Mouse (Mus musculus) frontal cortex, adult (tissue): Measurements from ENCODE around the gene S100a13.

Experiments
- ATAC-seq: cut with Nextera tagmentation; 2 replicates; pipeline ENCODE4 v1.9.2; 2017; ENCODE audit warnings: mild to moderate bottlenecking, moderate library complexity, mixed read lengths; ENCODE audit not compliant: low TSS enrichment

S100a13 gene

DNA sequence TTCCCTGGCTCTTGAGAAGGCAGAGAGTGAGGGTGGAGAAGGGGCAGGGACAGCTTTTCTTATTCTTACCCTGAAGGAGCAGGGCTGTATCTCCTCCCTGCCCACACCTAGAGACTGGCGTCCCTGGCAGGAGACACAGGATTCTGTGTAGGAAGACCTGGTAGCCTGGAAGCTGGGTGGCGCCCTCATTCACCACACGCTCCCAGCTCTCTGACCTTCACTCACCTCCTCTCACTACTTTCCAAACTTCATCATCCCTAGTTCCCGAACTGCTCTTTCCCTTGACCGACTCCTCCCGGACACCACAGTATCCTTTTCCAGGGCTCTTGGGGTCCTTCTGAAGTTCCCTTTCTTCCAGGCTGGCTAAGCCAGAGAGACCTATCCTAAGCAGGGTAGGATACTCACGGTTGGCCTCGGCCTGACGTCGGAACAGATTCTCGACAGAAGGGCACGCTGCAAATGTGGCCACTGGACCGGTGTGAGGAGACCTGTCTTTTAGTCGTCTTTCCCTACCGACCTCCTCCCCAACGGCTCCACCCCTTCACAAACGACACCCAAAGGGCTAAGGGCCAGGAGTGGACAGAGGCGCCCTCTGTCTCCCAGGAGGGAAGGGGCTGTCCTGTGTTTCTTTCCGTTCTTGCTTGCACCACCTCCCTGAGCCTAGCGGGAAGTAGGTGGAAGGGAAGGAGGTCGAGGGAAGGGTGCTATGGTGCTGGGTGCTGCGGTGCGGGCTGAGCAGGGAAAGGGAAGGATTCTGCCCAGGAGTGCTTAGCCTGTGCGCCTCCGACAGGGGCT is at the start of gene S100a13, which contains the start of gene S100a1:
Gene S100a13, plus strand, starts transcription at position 640 of the 795 bp plus-strand sequence.
Gene S100a1, minus strand, starts transcription at position 597 of the 795 bp plus-strand sequence.
- ATAC-seq: peak; percentile 71

DNA sequence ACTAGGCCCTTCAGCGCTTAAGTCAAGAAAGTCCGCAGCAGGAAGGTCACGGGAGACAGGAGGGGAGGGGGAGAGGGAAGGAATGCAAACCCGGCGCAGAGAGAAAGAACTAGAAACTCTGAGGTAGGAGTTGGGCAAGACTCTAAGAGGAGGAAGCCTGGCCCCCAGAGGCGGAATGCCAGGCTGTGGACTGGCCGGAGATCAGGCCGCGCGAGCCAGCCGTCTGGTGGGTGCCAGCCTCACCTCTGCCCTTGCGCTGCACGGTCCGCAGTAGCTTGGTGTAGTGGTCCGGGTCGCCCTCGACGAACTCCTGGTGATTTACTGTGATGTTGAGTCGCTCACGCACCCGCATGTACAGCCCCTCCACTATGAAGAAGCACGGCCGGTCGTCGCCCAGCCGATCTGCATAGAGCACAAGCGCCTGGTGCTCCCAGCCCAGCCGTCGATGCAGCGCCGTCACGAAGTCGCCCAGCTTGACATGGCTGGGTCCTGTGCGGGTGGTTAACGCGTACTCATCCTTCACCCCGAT is 49.6 kb upstream of the S100a13 start:
- ATAC-seq: no peak

DNA sequence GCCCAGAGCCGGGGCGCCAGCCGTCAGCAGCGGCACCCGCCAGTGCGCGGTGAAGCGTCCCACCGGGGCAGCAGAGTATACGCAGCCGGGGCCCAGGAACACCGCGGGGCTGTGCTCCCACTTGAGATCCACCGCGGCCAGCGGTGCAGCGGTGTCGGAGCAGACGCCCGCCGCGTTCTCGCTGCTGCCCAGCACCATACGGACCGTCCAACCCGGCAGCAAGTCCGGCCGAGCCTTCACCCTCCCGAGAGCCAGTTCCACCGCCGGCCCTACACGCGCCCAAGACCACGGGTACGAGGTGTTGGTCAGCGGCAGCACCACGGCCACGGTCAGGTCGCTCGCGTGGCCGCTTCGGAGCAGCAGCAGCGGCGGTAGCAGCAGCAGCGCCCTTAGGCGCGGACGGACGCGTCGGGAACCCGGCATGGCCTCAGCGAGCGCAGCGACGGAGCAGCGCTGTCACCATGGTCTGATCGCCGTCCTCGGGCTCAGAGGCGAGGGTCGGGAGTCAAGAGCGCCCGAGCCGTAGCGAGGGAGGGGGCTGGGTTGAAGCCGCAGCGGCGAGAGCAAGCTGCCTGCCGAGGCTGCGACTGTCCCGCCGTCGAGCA is 49.1 kb upstream of the S100a13 start:
- no peak for ATAC-seq

DNA sequence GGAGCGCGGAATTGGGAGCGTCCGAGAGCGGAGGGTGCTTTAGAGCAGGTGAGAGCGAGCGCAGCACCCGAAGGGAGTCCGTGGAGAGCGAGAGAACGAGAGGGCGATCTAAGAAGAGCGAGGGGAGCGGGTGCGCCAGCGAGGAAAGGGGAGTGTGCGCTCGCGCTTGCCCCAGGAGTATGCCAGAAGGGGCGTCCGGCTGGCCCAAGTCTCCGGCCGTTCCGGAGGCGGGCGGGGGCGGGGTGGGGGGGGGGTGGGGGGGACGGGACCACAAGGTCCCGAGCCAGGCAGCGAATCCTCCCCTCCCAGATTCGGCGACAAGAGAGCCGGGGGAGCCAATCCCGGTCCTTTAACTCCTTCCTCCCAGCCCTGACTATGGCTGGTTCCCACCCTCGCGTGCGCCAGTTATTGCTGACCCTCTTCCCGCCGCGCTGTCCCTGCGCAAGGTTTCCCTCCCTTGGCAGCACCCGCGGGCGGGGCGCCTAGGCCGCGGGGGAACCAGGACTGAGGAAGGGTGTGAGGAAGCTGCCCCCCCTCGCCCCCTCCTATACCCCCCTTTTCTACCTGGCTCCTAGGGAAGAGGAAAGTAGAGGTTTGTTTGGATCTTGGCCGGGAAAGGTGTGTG is 48.4 kb upstream of the S100a13 start, which contains the start of gene Npr1:
Gene Npr1, minus strand, starts transcription at position 181 of the 625 bp plus-strand sequence.
- ATAC-seq: no peak

DNA sequence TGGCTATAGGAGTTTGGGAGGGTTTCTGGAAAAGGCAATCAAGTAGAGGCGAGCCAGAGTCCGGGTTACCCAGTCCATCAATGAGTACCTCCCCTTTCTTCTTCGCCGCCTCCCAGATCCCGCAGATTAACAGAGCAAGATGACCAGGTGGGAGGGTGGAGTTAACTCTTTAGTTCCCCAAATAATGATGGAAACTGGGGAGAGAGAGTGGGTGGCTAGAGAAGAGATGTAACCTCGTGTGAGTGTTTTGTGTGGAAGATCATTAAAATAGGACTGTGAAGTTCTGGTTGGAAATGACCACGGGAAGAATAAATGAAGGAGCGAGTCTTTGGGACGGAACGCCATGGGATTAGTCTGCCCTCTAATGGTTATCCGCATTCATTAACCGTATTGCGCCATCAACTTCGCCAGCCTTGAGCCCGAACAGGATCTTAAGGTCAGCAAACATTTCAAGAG is 47.9 kb upstream of the S100a13 start:
- ATAC-seq: peak; percentile 80

DNA sequence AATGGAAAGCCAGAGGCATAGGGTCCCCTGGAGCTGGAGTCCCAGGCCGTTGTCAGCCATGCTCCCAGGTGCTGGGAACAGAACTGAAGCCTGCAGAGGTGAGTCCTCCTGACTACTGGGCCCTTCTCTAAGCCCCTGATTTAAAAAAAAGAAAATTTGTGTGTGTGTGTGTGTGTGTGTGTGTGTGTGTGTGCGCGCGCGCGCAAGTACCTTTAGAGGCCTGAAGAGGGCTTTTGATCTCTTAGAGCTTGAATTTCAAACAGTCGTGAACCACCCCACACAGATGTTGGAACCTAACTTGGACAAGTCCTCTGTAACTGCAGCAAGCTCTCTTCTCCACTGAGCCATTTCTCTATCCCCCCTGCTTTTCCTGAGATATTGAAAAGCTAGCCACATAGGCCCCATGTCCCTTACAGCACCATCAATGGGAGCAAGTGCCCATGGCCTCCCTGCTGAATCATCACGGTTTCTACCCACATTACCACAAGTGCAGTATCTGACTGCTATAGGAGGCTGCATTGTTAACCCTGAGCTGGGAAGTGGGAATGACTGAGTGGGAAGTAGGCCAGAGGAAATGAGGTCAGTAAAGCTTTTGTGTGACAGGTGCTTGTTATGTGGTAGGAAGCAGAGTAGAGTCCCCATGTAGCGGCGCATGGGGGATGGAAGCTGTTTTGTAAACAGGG is 46.5 kb upstream of the S100a13 start:
- ATAC-seq: no peak

DNA sequence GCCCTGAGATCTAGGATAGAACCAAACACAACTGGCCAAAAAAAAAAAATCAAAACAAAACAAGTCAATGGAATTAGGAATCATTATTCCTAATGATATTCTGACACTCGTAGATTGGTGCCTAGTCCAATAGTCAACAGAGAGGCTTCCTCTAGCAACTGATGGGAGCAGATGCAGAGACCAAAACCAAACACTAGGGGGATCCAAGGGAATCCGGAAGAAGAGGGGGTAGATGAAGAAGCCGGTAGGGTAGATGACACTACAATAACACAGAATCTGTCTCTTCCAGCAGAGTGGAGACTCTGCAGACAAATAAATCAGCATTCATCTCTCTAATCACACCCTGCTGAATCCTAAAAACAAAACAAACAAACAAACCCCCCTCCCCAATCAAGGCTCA is 42.0 kb upstream of the S100a13 start:
- peak; percentile 30; the same call in 1 of the 2 replicates for ATAC-seq

DNA sequence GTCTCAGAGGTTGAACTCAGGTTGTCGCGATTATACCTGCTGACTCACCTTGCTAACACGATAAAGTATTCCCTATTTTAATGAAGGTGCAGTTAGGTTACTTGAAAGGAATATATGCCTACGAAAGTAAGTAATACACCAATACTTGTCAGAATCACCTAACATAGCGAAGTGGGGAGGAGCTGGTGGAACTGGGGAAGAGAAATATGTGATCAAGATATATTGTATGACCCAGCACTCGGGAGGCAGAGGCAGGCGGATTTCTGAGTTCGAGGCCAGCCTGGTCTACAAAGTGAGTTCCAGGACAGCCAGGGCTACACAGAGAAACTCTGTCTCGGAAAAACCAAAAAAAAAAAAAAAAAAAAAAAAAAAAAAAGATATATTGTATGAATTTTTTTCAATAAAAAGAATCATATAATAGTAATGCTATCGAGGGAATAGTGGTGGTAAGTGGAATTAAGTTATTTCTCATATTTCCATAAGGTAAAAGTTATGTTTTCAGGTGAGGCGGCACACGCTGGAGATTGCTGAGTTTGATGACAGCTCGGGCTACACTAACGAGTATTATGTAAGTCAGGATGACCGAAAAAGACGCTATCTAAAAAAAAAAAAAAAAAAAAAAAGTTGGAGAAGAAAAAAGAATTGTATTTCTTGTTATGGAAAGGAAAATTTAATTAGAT is 38.9 kb upstream of the S100a13 start:
- ATAC-seq: 0 out of 2 replicates have a peak, but pooled peaks have one; percentile 1

DNA sequence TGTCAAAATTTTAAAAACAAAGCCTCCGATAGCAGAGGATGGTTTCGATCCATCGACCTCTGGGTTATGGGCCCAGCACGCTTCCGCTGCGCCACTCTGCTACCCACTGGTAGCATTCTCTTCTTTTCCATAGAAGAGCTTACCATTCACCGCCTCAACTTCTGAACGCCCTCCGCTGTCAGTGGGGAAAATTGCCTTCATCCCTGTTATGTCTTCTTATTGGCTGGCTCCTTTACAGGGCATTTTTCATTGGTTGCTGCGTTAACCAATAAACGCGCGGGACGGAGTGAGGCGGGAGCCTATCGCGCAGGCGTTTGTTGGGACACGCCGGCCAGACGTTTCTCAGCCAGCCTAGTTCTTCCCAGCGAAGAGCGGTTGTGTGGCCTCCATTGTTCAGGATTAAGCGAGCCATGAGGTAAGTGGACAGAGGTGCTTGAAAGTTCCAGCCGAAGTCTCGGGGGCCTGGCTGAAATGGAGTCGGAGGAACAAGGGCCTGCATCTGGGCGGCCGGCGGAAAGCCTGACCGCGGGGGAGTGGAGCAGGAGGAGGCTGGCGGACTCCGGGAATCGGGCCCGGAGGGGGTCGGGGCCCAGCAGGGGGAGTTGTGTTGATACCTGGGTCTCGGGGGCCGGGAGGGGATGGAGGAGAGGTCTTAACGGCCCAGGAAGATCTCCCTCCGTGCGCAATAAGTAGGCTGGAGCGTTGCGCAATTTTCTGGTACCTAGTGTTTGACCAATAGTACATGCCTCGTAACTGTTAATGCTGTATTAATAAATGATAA is 38.2 kb upstream of the S100a13 start, which contains the start of gene Ilf2:
Gene Ilf2, plus strand, starts transcription at position 296 of the 781 bp plus-strand sequence.
- ATAC-seq: peak; percentile 99

DNA sequence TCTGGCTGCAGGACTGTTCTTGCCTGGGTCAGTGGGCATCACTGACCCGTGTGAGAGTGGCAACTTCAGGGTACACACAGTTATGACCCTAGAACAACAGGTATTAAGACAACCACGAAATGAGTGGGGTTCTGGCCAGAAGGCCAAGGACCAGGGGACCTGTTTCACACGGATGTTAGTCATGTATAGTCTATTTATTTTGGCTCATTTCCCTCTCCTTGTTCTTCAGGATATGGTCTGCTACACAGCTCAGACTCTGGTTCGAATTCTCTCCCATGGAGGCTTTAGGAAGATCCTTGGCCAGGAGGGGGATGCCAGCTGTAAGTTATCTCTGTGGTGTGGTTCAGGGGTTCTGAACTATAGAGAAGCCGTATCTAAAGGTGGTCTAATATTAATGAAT is 27.2 kb upstream of the S100a13 start:
- ATAC-seq: no peak

DNA sequence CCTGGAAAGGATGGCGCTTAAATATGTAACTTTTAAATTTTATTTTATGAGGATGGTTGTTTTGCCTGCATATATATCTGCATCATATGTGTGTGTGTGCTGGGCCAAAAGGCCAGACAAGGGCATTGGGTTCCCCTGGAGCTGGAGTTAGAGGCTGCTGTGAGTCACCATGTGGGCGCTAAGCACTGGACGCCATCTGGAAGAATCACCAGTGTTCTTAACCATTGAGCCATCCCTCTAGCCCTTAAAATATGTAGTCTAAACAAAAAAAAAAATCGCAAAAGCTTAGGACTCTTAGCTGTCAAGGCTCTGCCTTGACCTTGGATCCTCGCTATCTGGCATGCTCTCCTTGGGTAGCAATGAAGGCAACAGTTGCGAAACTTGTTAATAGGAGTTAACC is 25.7 kb upstream of the S100a13 start:
- ATAC-seq: no peak

DNA sequence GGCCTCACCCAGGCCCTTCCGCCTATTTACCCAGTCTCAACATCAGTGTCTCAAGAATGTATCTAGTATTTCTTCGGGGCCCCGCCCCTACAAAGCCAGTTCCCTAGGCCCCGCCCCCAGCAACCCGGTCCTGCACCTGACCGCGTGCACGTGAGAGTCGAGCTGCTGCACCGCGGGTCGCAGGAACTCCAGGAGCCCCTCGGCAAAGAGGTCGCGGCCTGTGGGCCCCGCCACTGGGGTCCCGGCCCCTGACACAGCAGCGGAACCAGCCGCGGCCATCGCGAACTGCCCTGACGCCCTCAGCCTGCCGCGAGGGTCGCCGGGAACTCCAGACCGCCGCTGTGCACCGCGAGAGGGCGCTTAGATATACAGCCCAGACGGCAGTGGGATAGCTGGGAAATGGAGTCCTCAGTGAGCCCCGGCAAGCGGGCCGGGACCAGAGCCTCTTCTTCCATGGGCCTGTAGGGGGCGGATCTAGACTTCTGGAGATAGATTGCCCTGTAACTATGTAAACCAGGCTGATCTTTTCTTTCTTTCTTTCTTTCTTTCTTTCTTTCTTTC is 23.5 kb upstream of the S100a13 start, which contains the start of gene Snapin:
Gene Snapin, minus strand, starts transcription at position 338 of the 561 bp plus-strand sequence.
- ATAC-seq: peak; percentile 97

DNA sequence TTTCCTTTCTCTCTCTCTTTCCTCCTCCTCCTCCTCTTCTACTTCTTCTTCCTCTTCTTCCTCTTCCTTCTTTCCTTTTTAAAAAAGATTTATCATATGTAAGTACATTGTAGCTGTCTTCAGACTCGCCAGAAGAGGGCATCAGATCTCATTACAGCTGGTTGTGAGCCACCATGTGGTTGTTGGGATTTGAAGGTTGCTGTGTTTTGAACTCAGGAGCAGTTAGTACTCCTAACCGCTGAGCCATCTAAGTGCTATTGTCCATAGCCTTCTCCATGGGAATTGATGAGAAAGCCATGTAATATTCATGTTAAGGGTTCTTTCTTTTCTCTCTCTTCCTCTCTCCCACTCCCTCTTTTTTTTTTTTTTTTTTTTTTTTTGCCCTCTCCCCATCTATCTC is 22.9 kb upstream of the S100a13 start:
- ATAC-seq: no peak

DNA sequence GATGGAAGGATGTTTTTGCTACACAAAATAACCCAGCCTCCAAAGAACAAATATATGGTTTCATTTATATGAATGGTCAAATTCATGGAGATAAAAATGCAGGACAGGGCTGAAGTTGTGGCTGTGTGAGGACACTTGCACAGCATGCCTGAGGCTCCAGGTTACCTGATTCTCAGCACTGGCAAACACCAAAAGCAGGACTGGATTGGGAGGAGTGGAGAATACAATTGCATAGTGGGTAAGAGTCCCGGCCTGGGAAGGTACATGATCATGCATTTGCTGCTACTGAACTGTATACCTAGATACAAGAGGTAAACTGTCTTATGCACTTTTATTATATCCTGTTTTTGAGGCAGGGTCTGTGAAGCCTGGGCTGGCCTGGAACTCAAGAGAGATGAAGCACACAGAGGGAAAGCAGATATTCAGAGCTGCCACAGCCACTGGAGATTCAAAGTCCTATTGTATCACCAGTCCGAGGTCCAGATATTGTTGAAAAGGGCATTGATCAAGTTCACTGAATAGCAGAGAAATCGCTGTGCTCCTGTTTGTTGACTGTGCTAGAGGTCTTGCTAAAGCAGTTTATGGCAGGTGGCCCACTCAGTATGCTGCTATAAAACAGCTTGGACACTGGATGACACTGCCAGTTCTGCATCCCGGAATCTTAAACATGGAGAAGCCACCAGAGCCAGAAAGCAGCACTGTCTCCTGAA is 20.2 kb upstream of the S100a13 start:
- no peak for ATAC-seq

DNA sequence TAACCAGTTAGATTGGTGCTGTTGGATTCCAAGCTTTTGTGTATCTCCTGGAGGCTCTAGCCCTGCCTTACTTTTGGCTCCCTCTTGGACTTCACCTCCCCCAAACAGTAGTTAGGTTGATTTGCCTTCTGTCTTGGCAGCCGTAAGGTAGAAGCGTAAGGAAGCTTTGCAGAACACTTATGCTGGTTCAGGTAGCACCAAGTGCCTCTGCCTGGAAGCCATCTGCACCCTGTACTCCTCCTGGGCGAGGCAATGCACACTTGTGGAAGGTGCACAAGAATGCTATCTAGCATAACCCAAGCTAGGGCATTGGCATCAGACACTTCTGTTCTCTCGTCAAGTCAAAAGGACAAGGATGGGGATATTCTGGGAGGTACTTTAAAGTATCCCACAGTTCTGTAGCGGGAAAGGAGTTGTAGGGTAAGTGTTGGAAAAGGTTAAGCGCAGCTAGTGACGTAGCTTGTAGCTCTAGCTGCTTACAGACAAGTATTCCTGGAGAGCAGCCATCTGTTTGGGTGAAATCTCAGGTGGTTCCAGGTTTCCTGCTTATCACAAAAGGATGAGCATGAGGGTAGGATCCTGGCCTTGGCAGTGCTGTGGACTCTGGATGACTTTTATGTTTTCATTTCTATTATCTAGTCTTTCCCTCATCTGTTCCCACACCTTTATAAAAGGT is 18.2 kb upstream of the S100a13 start:
- ATAC-seq: peak; percentile 20; the same call in 1 of the 2 replicates

DNA sequence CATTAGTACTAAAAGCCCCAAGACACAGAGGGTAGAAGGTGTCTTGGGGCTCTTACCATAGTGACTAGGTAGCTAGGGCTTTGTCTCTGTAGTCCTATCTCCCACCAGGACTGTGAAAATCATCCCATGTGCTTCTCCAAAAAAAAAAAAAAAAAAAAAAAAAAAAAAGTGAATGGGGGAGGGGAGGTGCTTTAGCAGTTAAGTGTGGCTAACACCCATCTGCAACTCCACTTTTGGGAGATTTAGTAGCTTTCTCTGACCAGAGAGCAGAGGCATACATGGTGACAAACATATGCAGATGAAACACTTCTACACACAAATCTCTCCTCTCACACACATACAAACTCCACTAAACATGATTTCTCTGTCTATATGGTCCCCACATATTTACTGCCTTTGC is 16.6 kb upstream of the S100a13 start:
- no peak for ATAC-seq

DNA sequence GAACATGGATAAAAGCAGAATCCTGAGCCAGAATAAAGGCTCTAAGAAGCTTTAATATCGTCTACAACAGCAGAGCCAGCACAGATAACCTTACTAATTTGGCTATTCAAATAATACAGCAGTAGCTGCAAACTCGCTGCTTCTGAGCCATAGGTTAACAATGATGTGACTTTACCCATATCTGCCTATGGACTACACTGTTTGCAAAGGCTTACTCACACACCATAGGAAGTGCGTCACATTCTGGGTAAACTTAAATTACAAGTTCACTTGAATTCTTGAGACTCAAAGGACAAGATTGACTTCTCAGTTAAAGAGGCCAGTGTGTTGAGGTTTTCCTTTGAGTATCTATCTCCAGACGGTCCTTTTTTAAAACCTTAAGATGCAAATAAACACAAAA is 10.8 kb upstream of the S100a13 start:
- no peak for ATAC-seq

DNA sequence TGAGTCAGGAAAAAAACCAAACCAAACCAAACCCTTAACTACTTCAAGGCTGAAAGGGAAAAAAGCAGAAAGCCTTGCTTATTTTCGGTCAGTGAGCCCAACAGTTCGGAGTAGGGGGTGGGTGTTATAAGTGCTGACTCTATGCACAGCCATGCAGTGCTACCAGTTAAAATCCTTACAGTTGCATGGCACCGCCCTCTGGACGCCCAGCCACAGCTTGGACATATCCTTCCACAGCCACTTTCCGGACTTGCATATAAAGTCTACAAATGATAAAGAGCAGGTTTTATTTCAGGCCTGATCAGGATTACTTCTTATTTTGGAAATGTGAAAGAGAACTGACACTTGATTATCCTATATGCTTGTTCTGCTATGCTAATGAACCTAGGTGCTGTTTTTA is 9.0 kb upstream of the S100a13 start:
- ATAC-seq: no peak

DNA sequence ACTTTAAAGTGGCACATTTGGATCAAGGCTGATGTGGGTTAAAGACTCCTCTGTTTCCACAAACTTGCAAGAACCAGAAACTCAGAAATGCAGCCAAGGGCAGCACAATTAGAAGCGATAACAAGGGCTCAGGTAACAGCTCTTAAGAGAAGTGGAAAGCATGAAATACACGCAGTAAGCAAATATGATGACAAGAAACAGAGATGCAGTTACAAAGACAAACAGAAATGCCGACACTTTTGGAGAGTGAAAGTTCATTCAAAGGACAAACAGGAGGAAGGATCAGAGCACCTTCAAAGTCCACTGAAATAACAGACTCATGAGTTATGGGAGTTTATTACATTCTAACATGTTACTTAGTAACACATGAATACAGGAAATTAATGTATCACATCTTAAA is 7.9 kb upstream of the S100a13 start:
- ATAC-seq: no peak
